Mouse (Mus musculus) lung, embryonic 15.5 days (tissue): Measurements from ENCODE around the gene 6030458C11Rik. TPM values are rescaled to one million over a fixed set of nuclear protein-coding genes. Genes with fewer than 3 reads are reported as not detected.
"Not testable (repeated sequence)": the region's sequence is repeated elsewhere in the genome, so short reads cannot be mapped to it uniquely, and the experiment has no call there.

Experiments
- ATAC-seq: fragments of 200-750 bp; cut with Nextera tagmentation; 2 replicates; pipeline ENCODE4 v1.8.0; 2017; ENCODE audit warnings: moderate number of reproducible peaks, borderline replicate concordance; ENCODE audit not compliant: low FRiP score, low TSS enrichment; ENCODE audit errors: extremely low read depth
- H3K27ac ChIP-seq: fragments of 300-500 bp; sonication (generic); 2 replicates; pipeline ENCODE4 v1.5.1; 2015; ENCODE audit warnings: moderate library complexity, mild to moderate bottlenecking, inconsistent platforms
- H3K27me3 ChIP-seq: fragments of 300-500 bp; sonication (generic); 2 replicates; pipeline ENCODE4 v1.6.1; 2015; ENCODE audit warnings: inconsistent platforms
- H3K36me3 ChIP-seq: fragments of 300-500 bp; sonication (generic); 2 replicates; pipeline ENCODE4 v1.6.1; 2015; ENCODE audit warnings: inconsistent platforms
- H3K4me1 ChIP-seq: fragments of 300-500 bp; sonication (generic); 2 replicates; pipeline ENCODE4 v1.6.1; 2015; ENCODE audit warnings: inconsistent platforms
- H3K4me2 ChIP-seq: fragments of 300-500 bp; sonication (generic); 2 replicates; pipeline ENCODE4 v1.6.1; 2015; ENCODE audit warnings: inconsistent platforms, mild to moderate bottlenecking, moderate library complexity
- H3K4me3 ChIP-seq: fragments of 300-500 bp; sonication (generic); 2 replicates; pipeline ENCODE4 v1.5.1; 2015; ENCODE audit warnings: mild to moderate bottlenecking, inconsistent platforms
- H3K9ac ChIP-seq: fragments of 300-500 bp; sonication (generic); 2 replicates; pipeline ENCODE4 v1.6.1; 2015; ENCODE audit warnings: inconsistent platforms
- H3K9me3 ChIP-seq: fragments of 300-500 bp; sonication (generic); 2 replicates; pipeline ENCODE4 v1.6.1; 2016; ENCODE audit warnings: inconsistent platforms
- WGBS: fragments of 180-500 bp; shearing (Covaris S2); methylation state at CpG from one replicate; pipeline ENCODE4 v1.1.7; 2015; 5-methylcytosine and 5-hydroxymethylcytosine counted together
- polyA plus RNA-seq: library from polyadenylated mRNA; unstranded; fragments of >200 nt; fragmentation: Nextera tagmentation; extraction: Ambion mirVana; gene quantifications from 2 replicates; pipeline ENCODE4 v1.2.1, GENCODE M21; 2015

The 6030458C11Rik gene
- polyA plus RNA-seq, 1 experiment from 2014 or later: 34.8 TPM

DNA sequence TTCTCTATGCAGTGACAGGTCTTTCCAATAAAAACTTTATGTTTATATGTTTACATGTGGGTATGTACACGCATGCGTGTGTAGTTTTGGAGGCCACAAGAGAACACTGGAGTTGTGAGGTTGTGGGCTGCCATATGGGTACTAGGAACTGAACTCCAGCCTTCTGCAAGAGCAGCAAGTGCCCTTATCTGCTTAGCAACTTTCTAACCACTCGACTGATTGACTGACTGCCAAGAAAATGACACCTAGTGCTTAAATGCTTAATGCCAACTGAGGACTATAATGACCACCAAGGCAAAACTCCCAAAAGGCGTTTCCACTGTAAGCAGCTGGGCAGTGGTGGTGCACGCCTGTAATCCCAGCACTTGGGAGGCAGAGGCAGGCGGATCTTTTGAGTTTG lies 15.1 kb downstream of the 6030458C11Rik start:
- no peaks in the 10 kb centered on the region for H3K9me3 ChIP-seq
- no peak overlapping the region for H3K4me2 ChIP-seq
- H3K9ac ChIP-seq: no peak overlapping the region
- H3K27me3 ChIP-seq: no peaks in the 10 kb centered on the region
- ATAC-seq: no peak
- no peak overlapping the region for H3K27ac ChIP-seq
- no peak overlapping the region for H3K4me3 ChIP-seq
- H3K4me1 ChIP-seq: no peaks in the 10 kb centered on the region
- WGBS: 77% methylated on average over 6 of the region's 6 CpGs
- H3K36me3 ChIP-seq: peaks cover 52% of the 10 kb centered on the region

- 88% methylated on average over 10 of the region's 10 CpGs for WGBS
- no peaks in the 10 kb centered on the region for H3K27me3 ChIP-seq
- H3K4me1 ChIP-seq: no peaks in the 10 kb centered on the region
- peaks cover 34% of the 10 kb centered on the region for H3K36me3 ChIP-seq
- no peaks in the 10 kb centered on the region for H3K9me3 ChIP-seq
- no peak overlapping the region for H3K27ac ChIP-seq
- H3K9ac ChIP-seq: no peak overlapping the region
- H3K4me2 ChIP-seq: no peak overlapping the region
- no peak overlapping the region for H3K4me3 ChIP-seq
- ATAC-seq: no peak
These were observed 17.4 kb downstream of the 6030458C11Rik start for GRCm38 (mm10) chr15:12807088-12807487.

DNA sequence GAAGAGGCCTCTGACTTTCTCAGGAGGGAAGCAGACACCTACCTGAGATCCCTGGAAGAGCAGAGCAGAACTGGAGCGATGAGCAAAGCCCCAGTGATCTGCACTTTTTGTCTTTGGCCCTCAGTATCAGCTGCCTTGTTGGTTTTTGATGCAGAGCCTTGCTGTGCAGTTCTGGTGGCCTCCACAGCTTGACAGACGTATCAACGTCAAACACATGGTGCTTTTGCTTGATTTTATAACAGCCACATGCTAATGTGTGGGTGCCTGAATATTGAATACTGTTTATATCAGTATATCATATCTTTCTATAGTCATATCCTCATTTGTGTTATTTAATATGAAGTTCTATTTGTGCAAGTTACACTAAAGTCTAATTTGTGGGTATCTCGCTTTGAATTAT lies 19.4 kb downstream of the 6030458C11Rik start:
- Histone ChIP-seq H3K9me3 (no peaks in the 10 kb centered on the region), H3K4me1 (no peaks in the 10 kb centered on the region), H3K9ac (no peak overlapping the region), H3K27me3 (no peaks in the 10 kb centered on the region), H3K27ac (no peak overlapping the region), H3K4me2 (no peak overlapping the region), H3K36me3 (peaks cover 14% of the 10 kb centered on the region), H3K4me3 (no peak overlapping the region)
- 74% methylated on average over 4 of the region's 4 CpGs for WGBS
- ATAC-seq: no peak

DNA sequence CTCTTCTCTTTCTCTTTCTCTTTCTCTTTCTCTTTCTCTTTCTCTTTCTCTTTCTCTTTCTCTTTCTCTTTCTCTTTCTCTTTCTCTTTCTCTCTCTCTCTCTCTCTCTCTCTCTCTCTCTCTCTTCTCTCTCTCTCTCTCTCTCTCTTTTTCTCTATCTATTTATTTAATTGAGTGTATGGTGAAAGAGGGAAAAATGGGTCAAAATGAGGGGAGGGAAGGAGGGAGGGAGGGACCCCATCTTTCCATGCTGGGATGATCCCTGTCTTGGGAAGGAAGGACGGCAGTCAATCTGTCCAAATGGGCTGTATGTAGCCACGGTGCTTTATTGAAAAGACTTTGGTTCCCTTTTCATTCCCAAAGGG lies 23.3 kb downstream of the 6030458C11Rik start:
- not testable (repeated sequence) for H3K9me3 ChIP-seq, ATAC-seq, H3K27ac ChIP-seq, H3K27me3 ChIP-seq, H3K9ac ChIP-seq, H3K4me3 ChIP-seq, H3K36me3 ChIP-seq, H3K4me2 ChIP-seq, H3K4me1 ChIP-seq
- WGBS: 76% methylated on average over 2 of the region's 2 CpGs

- Histone ChIP-seq H3K9ac (no peak overlapping the region), H3K4me3 (no peak overlapping the region), H3K4me1 (no peaks in the 10 kb centered on the region), H3K4me2 (peak overlapping the region; percentile 13; the same call in 1 of the 2 replicates), H3K27ac (no peak overlapping the region), H3K9me3 (no peaks in the 10 kb centered on the region), H3K36me3 (no peaks in the 10 kb centered on the region), H3K27me3 (no peaks in the 10 kb centered on the region)
- no peak for ATAC-seq
- 26% methylated on average over 15 of the region's 15 CpGs for WGBS
These were observed 23.9 kb downstream of the 6030458C11Rik start for GRCm38 (mm10) chr15:12800405-12801141.

DNA sequence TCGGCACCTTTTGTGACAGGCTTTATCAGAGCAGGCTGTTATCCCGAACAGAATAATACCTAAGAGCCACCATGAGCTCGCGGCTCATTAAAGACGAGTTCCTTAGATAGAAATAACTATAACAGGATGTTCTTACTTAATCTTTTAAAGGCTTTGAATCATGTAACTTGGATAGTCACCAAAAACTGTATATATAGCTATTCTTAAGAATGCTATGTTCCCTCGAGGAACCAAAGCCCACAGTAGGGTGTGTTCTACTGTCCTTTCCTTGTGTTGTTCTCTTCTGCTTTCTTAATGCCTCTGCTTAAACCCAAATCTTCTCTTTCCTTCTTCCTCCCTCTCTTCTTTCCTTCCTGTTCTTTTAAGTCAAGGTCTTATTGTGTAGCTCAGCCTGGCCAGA lies 26.4 kb downstream of the 6030458C11Rik start:
- H3K27me3 ChIP-seq: no peaks in the 10 kb centered on the region
- 57% methylated on average over 6 of the region's 6 CpGs for WGBS
- no peak overlapping the region for H3K4me3 ChIP-seq
- H3K9ac ChIP-seq: no peak overlapping the region
- H3K4me2 ChIP-seq: no peak overlapping the region
- H3K36me3 ChIP-seq: no peaks in the 10 kb centered on the region
- no peaks in the 10 kb centered on the region for H3K9me3 ChIP-seq
- no peaks in the 10 kb centered on the region for H3K4me1 ChIP-seq
- ATAC-seq: no peak
- no peak overlapping the region for H3K27ac ChIP-seq

GRCm38 (mm10) chr15:12795909-12796470 lies 28.5 kb downstream of the 6030458C11Rik start:
- no peak overlapping the region for H3K27ac ChIP-seq
- WGBS: 49% methylated on average over 13 of the region's 13 CpGs
- H3K36me3 ChIP-seq: no peaks in the 10 kb centered on the region
- no peaks in the 10 kb centered on the region for H3K4me1 ChIP-seq
- H3K4me2 ChIP-seq: no peak overlapping the region
- H3K27me3 ChIP-seq: no peaks in the 10 kb centered on the region
- no peak overlapping the region for H3K9ac ChIP-seq
- no peak for ATAC-seq
- H3K4me3 ChIP-seq: no peak overlapping the region
- no peaks in the 10 kb centered on the region for H3K9me3 ChIP-seq

- Histone ChIP-seq H3K4me3 (no peak overlapping the region), H3K4me2 (no peak overlapping the region), H3K4me1 (no peaks in the 10 kb centered on the region), H3K9ac (no peak overlapping the region), H3K27me3 (no peaks in the 10 kb centered on the region), H3K27ac (no peak overlapping the region), H3K9me3 (no peaks in the 10 kb centered on the region), H3K36me3 (no peaks in the 10 kb centered on the region)
- WGBS: 0% methylated on average over 2 of the region's 2 CpGs
- no peak for ATAC-seq
These were observed 29.0 kb downstream of the 6030458C11Rik start for GRCm38 (mm10) chr15:12795457-12795894.

DNA sequence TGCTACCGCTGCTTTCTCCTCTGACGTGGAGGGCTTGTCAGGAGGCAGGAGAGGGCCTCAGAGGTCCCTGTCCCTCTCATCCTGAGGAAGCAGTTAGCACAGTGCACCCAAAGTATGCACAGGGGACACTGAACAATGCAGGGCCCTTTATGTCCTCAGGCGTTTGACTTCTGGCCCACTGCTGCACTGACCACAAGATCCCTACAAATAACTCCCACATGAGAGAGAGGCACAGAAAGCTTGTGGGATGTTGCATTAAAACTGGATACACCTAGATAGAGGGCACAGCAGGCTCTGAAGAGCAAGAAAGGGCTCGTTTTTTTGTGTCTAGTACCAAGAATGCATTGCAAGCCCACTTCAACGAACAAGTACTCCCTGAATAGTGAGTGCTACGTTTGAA lies 30.1 kb downstream of the 6030458C11Rik start:
- no peaks in the 10 kb centered on the region for H3K27me3 ChIP-seq
- no peak overlapping the region for H3K9ac ChIP-seq
- no peak overlapping the region for H3K4me3 ChIP-seq
- no peak overlapping the region for H3K4me2 ChIP-seq
- H3K27ac ChIP-seq: no peak overlapping the region
- 58% methylated on average over 6 of the region's 6 CpGs for WGBS
- H3K9me3 ChIP-seq: no peaks in the 10 kb centered on the region
- H3K4me1 ChIP-seq: peaks cover 5% of the 10 kb centered on the region; the same call in 1 of the 2 replicates
- ATAC-seq: no peak
- no peaks in the 10 kb centered on the region for H3K36me3 ChIP-seq

- peak overlapping the region; percentile 35; the same call in 1 of the 2 replicates for H3K4me2 ChIP-seq
- H3K9me3 ChIP-seq: no peaks in the 10 kb centered on the region
- 13% methylated on average over 10 of the region's 10 CpGs for WGBS
- H3K9ac ChIP-seq: no peak overlapping the region
- H3K4me1 ChIP-seq: peaks cover 8% of the 10 kb centered on the region; the same call in 1 of the 2 replicates
- peak; percentile 39; the same call in 1 of the 2 replicates for ATAC-seq
- no peaks in the 10 kb centered on the region for H3K27me3 ChIP-seq
- H3K36me3 ChIP-seq: no peaks in the 10 kb centered on the region
- H3K27ac ChIP-seq: 0 out of 2 replicates have a peak overlapping the region, but pooled peaks have one; percentile 6
- no peak overlapping the region for H3K4me3 ChIP-seq
These were observed 35.0 kb downstream of the 6030458C11Rik start for GRCm38 (mm10) chr15:12789406-12789867.

- H3K9me3 ChIP-seq: no peaks in the 10 kb centered on the region
- H3K4me3 ChIP-seq: no peak overlapping the region
- no peaks in the 10 kb centered on the region for H3K36me3 ChIP-seq
- no peak overlapping the region for H3K27ac ChIP-seq
- no peak overlapping the region for H3K9ac ChIP-seq
- H3K4me2 ChIP-seq: no peak overlapping the region
- 81% methylated on average over 5 of the region's 5 CpGs for WGBS
- no peak for ATAC-seq
- H3K4me1 ChIP-seq: peaks cover 8% of the 10 kb centered on the region; the same call in 1 of the 2 replicates
- H3K27me3 ChIP-seq: no peaks in the 10 kb centered on the region
These were observed 35.9 kb downstream of the 6030458C11Rik start for GRCm38 (mm10) chr15:12788536-12788935.

- ATAC-seq: no peak
- no peaks in the 10 kb centered on the region for H3K27me3 ChIP-seq
- 46% methylated on average over 10 of the region's 16 CpGs for WGBS
- no peak overlapping the region for H3K4me2 ChIP-seq
- H3K9ac ChIP-seq: no peak overlapping the region
- no peaks in the 10 kb centered on the region for H3K9me3 ChIP-seq
- H3K27ac ChIP-seq: no peak overlapping the region
- no peaks in the 10 kb centered on the region for H3K36me3 ChIP-seq
- no peaks in the 10 kb centered on the region for H3K4me1 ChIP-seq
- H3K4me3 ChIP-seq: no peak overlapping the region
These were observed 42.6 kb downstream of the 6030458C11Rik start for GRCm38 (mm10) chr15:12781729-12782326.
